Comparison of ENCODE assay signal across 8 mouse cellular contexts in genomic region chr8:128024774-128025222, GRCm38 (mm10).
A peak's percentile ranks its signal among the peaks of the same experiment; 100 is the strongest.
DNase-seq lines count a peak whose midpoint lies in the region; ATAC-seq and TF ChIP-seq lines count a peak whose summit lies in the region.

No protein-coding gene starts in this region.

- intact Hi-C loops in heart, postnatal 10 days (cut with DNase I), result loop anchor here (5.0 kb wide), 1 partner anchor 333 kb away; the partner anchor contains the start of gene Nrp1

- no peak overlapping the region for H3K9ac ChIP-seq in neural tube, embryonic 14.5 days (replicated peaks; ENCODE audit: low read depth, low read length)

- no peaks in the 10 kb centered on the region for H3K36me3 ChIP-seq in limb, embryonic 10.5 days
- H3K36me3 ChIP-seq in neural tube, embryonic 14.5 days (ENCODE audit: control insufficient read depth, insufficient read depth, low read length), result no peaks in the 10 kb centered on the region

- WGBS in limb, embryonic 10.5 days, result 86% methylated on average over 1 of the region's 2 CpGs
- no CpG with 5 or more reads among the region's 2 CpGs for WGBS in neural tube, embryonic 14.5 days

- no peak overlapping the region for H3K4me2 ChIP-seq in neural tube, embryonic 14.5 days (ENCODE audit: low read depth, low read length)

- TF ChIP-seq CTCF in brain, embryonic 14.5 days (IDR thresholded peaks at IDR 0.05; ENCODE audit: borderline replicate concordance, extremely low read depth, insufficient read depth, insufficient read length), result no peak

- H3K27me3 ChIP-seq in limb, embryonic 10.5 days (ENCODE audit: low read depth, poor library complexity, severe bottlenecking), result no peaks in the 10 kb centered on the region
- no peaks in the 10 kb centered on the region for H3K27me3 ChIP-seq in neural tube, embryonic 14.5 days (ENCODE audit: control insufficient read depth, insufficient read depth, low read length)

- peaks cover 14% of the 10 kb centered on the region for H3K4me1 ChIP-seq in limb, embryonic 10.5 days
- no peaks in the 10 kb centered on the region for H3K4me1 ChIP-seq in neural tube, embryonic 14.5 days (ENCODE audit: control insufficient read depth, insufficient read depth, low read length)

- H3K27ac ChIP-seq in limb, embryonic 10.5 days, result peak overlapping the region; percentile 79
- peak overlapping the region; percentile 44; the same call in 1 of the 2 replicates for H3K27ac ChIP-seq in neural tube, embryonic 14.5 days (ENCODE audit: low read depth, low read length)

- peak; percentile 65 for DNase-seq in MN1 (ENCODE audit: low spot score)
- DNase-seq in brain, embryonic 14.5 days (ENCODE audit: low read depth), result peak; percentile 87
- DNase-seq in heart, postnatal 10 days, result peak; percentile 49 to 60
- no peak for DNase-seq in limb, embryonic 10.5 days (ENCODE audit: low spot score)
- no peak for DNase-seq in left cerebral cortex, adult 11 months (ENCODE audit: low spot score)
- DNase-seq in testis, postnatal 10 days (ENCODE audit: low spot score), result no peak
- DNase-seq in gastrocnemius, postnatal 10 days, result no peak

- no peak for ATAC-seq in neural tube, embryonic 14.5 days (ENCODE audit: low read depth)

- H3K9me3 ChIP-seq in limb, embryonic 10.5 days (replicated peaks), result no peaks in the 10 kb centered on the region
- no peaks in the 10 kb centered on the region for H3K9me3 ChIP-seq in neural tube, embryonic 14.5 days (ENCODE audit: control insufficient read depth, low read length)

- no peak for TF ChIP-seq POLR2A in brain, embryonic 14.5 days (IDR thresholded peaks at IDR 0.05; ENCODE audit: borderline replicate concordance, extremely low read depth, insufficient read depth, insufficient read length, poor library complexity, severe bottlenecking)

- no peak overlapping the region for H3K4me3 ChIP-seq in limb, embryonic 10.5 days
- H3K4me3 ChIP-seq in neural tube, embryonic 14.5 days (ENCODE audit: low read depth, low read length), result no peak overlapping the region

Comparison
In these comparisons a context has a peak if more than half of its experiments do, and no peak if none do; other contexts are left out.
1. DNase-seq: peak in MN1 (single experiment), brain, embryonic 14.5 days (single experiment) and heart, postnatal 10 days (2 of 2); none in limb, embryonic 10.5 days (single experiment), left cerebral cortex, adult 11 months (single experiment), testis, postnatal 10 days (single experiment) and gastrocnemius, postnatal 10 days (single experiment).